Mouse (Mus musculus): Measurements from ENCODE around the gene Ifih1. TPM values are rescaled to one million over a fixed set of nuclear protein-coding genes. Genes with fewer than 3 reads are reported as not detected.

Gene Ifih1
- 26.3 and 28.8 TPM in 2 replicates for total RNA-seq (2015; ENCODE audit: low replicate concordance)
- 39.8 and 51.7 TPM in 2 replicates for total RNA-seq (2017; ENCODE audit: low replicate concordance)

GRCm38 (mm10) chr2:62646014-62646645, at the start of gene Ifih1:
TSS of gene Ifih1 (minus strand) at chr2:62646255.
- peak; percentile 81 for ATAC-seq (replicated peaks; ENCODE audit: low FRiP score, poor library complexity, severe bottlenecking)

- ATAC-seq (replicated peaks; ENCODE audit: low FRiP score, poor library complexity, severe bottlenecking) = no peak
Measured at GRCm38 (mm10) chr2:62685934-62686333, 39.9 kb upstream of the Ifih1 start.

- peak; percentile 39; the same call in 1 of the 2 replicates for ATAC-seq (replicated peaks; ENCODE audit: low FRiP score, poor library complexity, severe bottlenecking)
Measured at GRCm38 (mm10) chr2:62684989-62685595, 39.0 kb upstream of the Ifih1 start.

GRCm38 (mm10) chr2:62681667-62682066, 35.6 kb upstream of the Ifih1 start:
- no peak for ATAC-seq (replicated peaks; ENCODE audit: low FRiP score, poor library complexity, severe bottlenecking)

GRCm38 (mm10) chr2:62672788-62673187, 26.7 kb upstream of the Ifih1 start:
- ATAC-seq (replicated peaks; ENCODE audit: low FRiP score, poor library complexity, severe bottlenecking) = no peak

DNA sequence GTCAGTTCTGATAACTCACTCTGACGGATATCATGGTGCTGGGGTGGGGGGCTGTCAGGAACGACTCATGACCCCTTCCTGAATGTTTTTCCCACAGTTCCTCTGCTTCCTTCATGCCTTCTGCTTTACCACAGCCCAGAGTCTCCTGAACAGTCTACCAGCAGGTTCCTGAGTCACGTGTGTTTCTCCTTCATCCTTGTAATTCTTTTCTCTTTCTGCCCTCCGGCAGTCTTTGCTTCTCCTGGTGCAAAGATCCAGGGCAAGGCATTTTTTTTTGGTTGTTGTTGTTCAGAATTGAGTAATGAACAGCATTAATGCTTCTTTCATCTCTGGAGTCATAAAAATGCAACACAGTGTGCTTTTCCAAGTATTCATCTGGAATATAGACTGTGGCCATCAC, 24.7 kb upstream of the Ifih1 start:
- no peak for ATAC-seq (replicated peaks; ENCODE audit: low FRiP score, poor library complexity, severe bottlenecking)

DNA sequence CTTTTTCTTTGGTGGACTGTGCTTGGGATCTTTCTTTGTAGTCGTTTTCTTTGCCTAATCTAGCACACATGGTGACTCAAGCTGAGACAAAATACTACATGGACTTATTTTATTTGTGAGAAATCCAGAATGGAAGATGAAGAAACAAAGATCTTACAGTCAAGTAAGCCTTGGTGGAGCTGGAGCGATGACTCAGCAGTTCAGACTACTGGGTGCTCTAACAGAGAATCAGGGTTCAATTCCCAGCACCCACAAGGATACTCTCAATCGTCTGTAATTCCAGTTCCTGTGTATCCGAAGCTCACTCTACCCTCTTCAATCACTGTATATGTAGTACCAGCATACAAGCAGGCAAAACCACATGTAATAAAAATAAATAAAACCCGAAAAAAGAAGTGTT, 24.2 kb upstream of the Ifih1 start:
- ATAC-seq (replicated peaks; ENCODE audit: low FRiP score, poor library complexity, severe bottlenecking) = no peak

DNA sequence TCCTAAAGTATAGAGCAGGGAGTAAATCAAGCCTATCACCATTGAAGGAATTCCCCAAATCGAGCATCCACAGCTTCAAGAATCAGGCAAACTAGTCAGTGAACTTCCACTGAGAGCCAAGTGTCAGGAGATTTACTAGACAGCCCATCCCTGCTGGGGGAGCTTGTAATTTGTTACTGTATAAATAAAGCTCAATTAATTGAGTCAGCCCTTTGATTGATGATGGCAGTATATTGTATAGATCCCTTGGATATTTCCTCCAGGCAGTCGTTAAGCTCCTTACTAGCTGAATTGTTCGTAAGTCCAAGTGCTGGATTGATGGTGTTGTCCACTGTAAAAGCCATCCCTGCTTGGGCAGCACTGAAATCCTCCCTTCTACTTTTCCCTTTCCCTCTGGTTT, 23.8 kb upstream of the Ifih1 start:
- ATAC-seq (replicated peaks; ENCODE audit: low FRiP score, poor library complexity, severe bottlenecking) = no peak

- ATAC-seq (replicated peaks; ENCODE audit: low FRiP score, poor library complexity, severe bottlenecking) = no peak
Measured at GRCm38 (mm10) chr2:62665536-62665935, 19.5 kb upstream of the Ifih1 start.

DNA sequence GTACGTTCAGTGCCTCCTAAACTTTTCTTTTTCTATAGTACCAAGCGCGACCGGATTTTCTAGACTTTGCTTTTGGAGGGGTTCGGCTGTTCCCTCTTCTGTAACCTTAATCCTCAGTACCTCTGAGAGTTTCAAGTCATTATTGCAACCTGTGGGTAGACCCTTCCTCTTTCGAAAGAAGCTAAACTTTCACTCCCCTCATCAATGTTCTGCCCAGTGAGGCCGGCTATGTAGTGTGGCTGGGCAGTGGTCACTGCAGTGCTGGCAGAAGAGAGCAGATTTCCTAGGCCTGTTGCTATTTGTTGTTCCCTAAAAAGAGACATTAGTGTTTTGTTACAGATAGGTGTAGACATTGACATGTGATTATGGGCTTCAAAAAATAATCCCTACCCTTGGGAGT, 18.8 kb upstream of the Ifih1 start:
- ATAC-seq (replicated peaks; ENCODE audit: low FRiP score, poor library complexity, severe bottlenecking) = no peak

DNA sequence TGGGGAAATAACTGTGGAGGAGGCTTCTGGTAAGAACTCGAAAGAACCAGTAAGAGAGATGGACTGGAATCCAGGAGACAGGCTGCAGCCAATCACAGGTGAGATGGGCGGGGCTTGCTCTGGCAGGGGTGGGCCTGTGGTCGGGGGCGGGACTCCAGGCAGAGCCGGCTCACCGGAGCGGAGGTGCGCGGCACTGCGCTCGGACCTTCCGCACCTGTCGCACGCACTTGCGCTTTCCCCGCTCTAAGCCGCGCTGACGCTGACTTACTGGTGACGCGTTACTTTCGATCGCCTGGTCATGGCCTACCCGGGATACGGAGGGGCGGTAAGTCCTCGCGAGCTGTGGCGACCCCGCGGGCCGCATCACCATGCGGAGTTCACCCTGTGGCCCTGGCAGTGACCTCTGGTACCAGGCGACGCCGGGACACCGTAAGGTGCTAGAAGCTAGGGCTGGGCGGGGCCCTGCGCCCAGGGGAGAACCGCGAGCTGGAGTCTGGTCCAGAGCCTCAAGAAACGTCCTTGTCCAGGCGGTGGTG, 18.1 kb upstream of the Ifih1 start, which contains the start of gene Gca:
Gene Gca (plus strand): TSS at position 151 of the 536 bp plus-strand sequence.
- ATAC-seq (replicated peaks; ENCODE audit: low FRiP score, poor library complexity, severe bottlenecking) = peak; percentile 99

DNA sequence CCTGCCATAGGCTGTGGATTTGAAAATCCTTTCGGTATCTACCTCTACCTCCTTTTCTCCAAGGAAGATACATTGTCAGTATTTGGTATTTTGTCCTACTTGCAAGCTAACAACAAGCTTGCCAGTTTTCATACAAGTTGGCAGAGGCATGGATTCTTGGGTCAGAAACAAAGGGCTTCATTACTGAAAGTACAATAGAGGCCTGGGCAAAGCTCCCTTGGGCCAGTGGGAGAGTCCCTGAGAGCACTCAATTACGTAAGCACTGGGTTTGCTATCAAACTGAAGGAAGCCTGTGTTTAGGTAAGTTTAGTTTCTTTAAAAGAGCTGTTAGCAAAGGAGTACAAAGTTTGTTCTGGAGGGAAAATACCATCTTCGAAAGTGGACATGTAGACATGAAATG, 16.5 kb upstream of the Ifih1 start:
- no peak for ATAC-seq (replicated peaks; ENCODE audit: low FRiP score, poor library complexity, severe bottlenecking)

DNA sequence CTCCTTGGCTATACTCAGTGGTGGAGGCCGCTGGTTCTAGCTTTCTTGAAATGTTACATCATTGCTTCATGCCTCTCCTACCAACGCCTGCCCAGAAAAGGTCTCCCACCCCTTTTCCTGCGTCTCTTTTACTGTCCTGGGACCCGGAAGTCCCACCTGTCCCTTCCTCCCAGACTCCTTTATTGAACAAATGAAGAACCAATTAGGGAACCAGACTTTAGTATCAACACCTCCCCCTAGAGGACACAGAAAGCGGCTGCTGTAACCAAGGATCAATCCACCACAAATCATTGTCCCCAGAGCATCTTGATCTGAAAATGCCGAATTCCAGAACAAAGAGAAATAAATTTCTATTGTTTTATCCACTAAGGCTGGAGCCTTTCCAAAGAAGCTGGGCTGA, 14.5 kb upstream of the Ifih1 start:
- no peak for ATAC-seq (replicated peaks; ENCODE audit: low FRiP score, poor library complexity, severe bottlenecking)

DNA sequence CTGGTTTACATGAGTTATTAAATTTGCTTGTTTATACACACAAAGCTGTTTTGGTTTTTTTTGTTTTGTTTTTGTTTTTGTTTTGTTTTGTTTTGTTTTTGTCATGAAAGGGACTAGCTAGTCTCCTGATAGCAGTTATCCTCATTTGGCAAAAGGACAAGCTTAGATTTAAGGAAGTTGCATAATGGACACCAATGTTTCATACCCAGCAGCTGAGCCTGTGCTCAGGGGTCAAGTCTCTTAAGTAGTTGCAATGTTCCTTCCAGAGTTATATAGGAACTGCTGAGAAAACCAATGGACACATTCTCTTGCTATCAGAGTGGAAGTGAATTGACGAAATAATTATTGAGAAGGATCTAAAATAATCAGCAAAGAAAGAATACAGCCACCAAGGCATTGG, 10.0 kb upstream of the Ifih1 start:
- ATAC-seq (replicated peaks; ENCODE audit: low FRiP score, poor library complexity, severe bottlenecking) = no peak

DNA sequence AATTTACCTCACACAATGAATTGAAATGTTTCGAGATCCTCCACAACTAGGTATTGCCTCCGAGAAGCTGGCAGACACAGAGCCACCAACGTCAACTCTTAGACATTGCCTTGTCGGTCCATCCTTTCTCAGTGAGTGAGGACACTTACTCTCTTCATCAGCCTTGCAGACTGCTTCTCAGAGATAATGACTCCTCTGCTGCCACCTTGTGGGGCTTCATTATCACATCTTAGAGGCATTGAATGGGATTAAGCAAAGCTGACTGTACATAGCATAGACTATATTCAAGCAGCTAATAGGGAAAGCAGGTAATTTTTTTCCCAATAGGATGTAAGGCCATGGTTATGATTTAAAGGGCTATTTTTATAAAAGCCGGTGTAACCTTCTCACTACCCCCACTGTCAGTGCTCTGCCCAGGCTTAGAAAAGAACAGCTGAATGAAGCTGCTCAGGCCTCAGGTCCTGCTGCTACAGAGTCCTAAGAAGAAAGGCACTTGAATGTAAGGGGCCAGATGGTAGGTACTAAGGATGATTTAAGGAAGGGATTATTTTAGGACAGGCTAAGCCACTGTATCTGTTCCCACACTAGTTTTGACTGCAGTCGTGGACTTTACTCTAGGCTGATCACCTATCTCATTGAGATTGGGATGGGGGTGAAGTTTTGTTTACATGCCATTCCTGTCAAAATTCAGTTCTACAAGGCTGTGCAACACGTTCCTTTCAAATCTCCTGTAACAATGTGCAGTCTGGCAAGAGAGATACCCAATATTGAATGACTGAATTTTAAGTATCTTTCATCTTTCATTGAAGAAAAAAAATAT, 8.7 kb upstream of the Ifih1 start:
- ATAC-seq (replicated peaks; ENCODE audit: low FRiP score, poor library complexity, severe bottlenecking) = peak; percentile 88

DNA sequence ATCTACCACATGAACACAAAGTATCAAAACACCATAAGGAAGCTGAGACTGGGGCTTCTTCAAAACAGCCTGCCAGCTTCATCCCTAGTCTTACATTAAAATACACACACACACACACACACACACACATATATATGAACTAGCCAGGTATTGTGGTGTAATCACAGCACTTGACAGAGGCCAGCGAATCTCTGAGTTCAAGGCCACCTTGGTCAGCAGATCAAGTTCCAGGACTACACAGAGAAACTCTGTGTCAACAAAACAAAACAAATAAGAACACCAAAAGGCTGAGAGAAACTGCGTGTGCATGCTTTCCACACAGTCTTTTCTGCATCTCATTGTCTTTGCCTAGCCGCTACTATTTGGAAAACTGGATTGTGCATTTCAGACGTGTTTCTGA, 6.4 kb upstream of the Ifih1 start:
- ATAC-seq (replicated peaks; ENCODE audit: low FRiP score, poor library complexity, severe bottlenecking) = no peak

DNA sequence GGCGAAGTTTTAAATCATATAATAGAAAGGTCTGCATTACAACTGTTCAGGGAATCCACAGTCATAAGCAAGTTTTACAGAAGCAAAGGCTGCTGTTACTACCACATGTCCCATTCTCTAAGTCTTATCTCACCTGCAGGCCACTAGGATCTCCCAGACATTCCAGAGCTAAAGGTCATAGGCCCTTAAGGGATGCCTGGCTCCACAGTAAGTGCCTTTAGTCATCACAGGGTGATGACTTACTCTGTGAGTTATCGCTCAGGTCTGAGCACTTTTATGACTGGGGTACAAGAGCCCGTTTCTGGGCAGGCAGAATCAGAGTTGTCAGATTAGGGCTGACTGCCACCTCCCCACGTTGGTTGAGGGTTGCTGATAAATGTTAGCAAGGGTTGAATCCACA, 5.8 kb upstream of the Ifih1 start:
- no peak for ATAC-seq (replicated peaks; ENCODE audit: low FRiP score, poor library complexity, severe bottlenecking)

DNA sequence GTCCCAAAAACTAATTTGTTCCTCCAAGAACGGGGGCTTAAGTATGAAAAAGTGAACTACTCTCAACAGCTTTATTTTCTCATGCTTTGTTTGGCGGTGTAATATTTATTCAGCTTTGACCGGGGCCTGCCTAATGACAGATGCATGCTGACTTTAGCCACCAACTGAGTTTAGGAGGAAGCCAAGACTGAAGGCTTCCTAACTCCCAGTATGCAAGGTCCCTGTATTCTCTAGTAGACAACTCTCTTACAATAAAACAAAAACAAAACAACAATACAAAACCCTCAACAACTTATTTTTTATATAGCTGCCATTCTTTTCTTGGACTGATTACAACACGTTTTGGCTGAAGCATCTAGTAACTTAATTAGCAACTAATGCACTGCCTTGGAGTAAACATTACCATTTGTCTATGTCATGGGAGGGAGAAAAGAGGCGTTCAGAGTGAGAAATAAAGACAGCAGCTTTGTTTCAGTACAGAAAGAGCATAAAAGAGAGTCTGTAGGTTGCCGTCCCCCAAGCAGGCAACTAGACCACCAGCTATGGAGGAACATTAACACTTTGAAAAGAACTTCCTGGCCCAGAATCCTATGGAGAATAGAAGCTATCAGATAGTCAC, 725 bp upstream of the Ifih1 start:
- no peak for ATAC-seq (replicated peaks; ENCODE audit: low FRiP score, poor library complexity, severe bottlenecking)

DNA sequence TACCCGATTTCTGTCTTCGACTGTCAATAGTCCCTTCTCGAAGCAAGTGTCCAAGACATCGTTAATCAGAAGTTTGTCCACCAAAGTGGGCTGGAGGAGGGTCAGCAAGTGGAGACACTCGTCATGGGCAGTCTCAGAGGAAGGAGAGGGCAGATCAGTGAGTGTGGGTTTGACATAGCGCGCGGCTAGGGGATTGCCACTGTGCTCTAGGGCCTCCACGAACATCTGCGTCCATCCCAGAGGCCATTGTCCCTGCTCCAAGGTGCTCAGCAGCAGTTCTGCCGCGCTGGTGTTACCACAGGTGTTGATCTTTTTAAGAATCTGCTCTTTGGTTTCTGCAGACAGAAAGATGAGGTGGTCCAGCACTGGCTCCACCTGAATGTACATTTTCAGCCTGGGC, 580 bp downstream of the Ifih1 start:
- ATAC-seq (replicated peaks; ENCODE audit: low FRiP score, poor library complexity, severe bottlenecking) = peak; percentile 53

DNA sequence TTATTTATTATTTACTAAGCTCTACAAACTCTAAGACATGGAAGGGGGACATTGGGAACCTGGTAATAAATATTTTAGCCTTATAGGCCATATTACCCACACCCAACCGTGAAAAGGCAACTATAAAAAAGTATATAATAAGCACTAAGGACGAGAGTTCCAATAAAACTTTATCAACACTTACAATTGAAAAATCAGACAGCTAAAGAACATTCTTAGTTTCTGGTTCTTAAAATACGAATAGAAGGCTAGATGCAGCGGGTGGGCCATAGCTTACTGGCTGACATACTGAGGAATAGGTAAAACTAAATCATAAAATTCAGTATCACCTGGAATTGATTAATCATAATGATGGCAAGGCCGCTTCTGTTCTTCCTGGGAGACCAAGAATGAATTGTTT, 1.2 kb downstream of the Ifih1 start:
- ATAC-seq (replicated peaks; ENCODE audit: low FRiP score, poor library complexity, severe bottlenecking) = no peak

All from erythroblast, adult 5-6 weeks (primary cell).